Mouse (Mus musculus) megakaryocyte-erythroid progenitor cell, adult 5-6 weeks (primary cell): Measurements from ENCODE around the gene Entpd3. TPM values are rescaled to one million over a fixed set of nuclear protein-coding genes. Genes with fewer than 3 reads are reported as not detected.

Source experiments
- ATAC-seq: replicated peaks from 2 replicates; pipeline ENCODE4 v1.8.0; 2016; ENCODE audit warnings: mild to moderate bottlenecking, inconsistent platforms; ENCODE audit not compliant: severe bottlenecking, poor library complexity, low FRiP score, low TSS enrichment
- total RNA-seq, 2 experiments: library from RNA; stranded (forward) in 1 of 2; stranded (reverse) in 1 of 2; fragments of 200-1000, 215-1000 nt in 1 of 2; fragments of >200 nt in 1 of 2; fragmentation: Nextera tagmentation in 1 of 2; gene quantifications; 2 replicates each; pipeline ENCODE4 v1.2.3; 2014 to 2017

Gene Entpd3
- total RNA-seq (2014; fragmentation: Nextera tagmentation), result not detected in 2 replicates
- 0.27 TPM in 1 of 2 replicates, not detected in the other for total RNA-seq (2017)

- ATAC-seq, result peak; percentile 72
Measured at GRCm38 (mm10) chr9:120539662-120540251, at the start of gene Entpd3. Gene Entpd3, plus strand, starts transcription at chr9:120539818.

DNA sequence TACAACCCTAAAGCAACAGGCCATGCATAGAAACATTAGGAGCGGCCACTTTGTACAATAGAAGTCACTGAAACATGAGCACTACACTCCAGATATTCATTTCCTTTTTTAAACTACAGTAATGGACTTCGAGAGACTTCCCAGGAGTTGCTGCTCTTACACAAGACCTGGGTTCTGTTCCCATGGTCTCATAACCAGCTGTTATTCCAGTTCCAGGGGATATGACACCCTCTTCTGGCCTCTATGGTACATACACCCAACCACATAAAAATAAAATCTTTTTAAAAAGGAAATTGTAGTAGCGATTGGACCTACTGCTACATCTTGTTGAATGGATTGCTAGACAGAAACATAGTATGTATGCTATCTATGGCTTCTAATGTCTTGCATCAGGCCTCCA is 48.1 kb upstream of the Entpd3 start:
- ATAC-seq, result no peak

- no peak for ATAC-seq
Measured at GRCm38 (mm10) chr9:120492010-120492399, 47.6 kb upstream of the Entpd3 start, which contains the start of gene Eif1b. Gene Eif1b, plus strand, starts transcription at chr9:120492232.

DNA sequence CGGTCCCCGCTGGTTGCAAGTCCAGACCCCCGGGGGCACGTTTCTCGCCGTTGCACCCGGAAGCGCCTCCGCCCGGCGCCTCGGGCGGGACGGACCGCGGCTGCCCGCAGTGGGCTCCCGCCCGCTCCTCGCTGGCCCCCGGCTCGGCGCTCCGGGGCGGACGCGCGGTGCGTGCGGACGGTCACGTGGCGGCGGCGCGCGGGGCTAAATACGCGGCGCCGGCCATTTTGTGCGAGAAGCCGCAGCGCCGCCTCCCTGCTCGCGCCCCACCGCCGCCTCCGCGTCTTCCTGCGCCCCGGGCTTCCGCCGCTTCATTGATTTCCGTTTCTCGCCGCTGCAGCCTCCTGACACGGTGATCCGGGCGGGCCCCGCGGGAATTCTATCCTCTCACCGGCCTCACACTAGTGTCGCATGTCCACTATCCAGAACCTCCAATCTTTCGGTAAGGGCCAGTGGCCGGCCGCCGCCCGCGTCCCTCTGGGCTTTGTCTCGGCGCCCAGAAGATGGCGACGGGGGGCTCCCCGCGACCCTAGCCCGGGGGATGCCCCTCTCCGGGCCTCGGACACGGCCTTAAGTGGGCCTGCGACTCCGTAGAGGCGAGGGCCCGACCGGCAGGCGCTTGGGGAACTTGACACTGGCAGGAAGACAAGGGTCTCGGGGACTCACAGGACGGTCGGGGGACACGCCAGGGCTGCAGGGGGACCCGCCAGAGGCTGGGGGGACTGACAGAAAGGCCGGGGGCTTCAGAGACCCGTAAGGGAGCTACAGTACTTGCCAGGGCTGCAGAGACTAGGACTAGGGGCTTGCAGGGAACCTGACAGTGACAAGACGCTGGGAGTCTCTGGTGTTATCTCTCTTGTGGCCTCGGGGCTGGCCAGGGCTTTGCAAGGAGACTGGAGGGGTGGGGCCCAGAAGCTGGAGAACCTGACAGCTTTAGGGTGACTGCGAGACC is 46.9 kb upstream of the Entpd3 start:
- ATAC-seq, result peak; percentile 90

DNA sequence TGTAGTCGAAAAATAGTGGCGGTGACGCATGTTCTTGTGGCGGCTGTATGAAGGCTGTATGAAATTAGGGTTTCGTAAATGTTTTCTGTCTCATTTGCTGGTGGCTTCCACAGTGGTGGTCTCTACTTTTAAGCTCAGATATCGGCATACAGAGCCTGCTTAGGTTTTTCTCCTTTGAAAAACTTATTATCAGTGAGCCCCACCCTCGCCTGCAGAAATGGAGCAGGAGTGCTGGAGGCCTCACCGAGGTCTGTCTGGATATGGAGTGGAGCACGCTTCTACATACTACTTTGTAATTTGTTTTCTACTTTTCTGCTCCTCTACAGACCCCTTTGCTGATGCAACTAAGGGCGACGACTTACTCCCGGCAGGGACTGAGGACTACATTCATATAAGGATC is 45.8 kb upstream of the Entpd3 start:
- no peak for ATAC-seq

DNA sequence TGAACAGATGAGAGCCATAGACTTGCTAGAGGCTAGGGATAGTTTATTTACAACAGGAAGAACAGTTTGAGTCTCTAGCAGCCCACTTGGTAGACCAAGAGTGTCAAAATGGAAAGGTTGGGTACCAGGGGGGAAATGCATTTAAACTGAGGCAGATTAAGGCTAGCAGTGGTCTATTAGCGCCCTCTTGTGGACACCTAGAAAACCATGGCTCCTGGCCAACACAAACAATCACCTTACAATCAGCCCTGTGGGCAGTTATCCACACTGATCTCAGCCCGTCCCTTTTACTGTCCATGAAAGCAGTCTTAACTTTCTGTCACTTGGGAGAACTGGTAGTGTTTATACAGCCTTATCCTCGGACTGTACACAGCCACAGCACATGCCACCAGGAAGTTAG is 42.9 kb upstream of the Entpd3 start:
- ATAC-seq, result peak; percentile 36; the same call in 1 of the 2 replicates

DNA sequence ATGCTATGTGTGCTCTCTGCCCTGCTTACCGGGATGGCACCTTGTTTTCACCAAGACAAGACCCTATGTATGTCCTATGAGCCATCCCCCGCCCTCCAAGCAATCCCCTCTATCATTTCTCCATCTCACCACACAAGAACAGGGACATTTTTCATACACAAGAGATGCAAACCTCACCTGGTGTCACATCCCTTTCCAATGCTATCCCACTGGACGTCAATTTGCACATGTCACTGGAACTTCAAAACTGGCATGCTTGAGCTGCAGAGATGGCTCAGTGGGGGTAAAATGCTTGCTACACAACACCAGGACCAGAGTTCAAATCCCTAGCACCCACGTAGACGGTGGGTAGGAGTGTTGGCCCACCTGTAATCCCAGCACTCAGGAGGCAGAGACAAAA is 41.6 kb upstream of the Entpd3 start:
- no peak for ATAC-seq

DNA sequence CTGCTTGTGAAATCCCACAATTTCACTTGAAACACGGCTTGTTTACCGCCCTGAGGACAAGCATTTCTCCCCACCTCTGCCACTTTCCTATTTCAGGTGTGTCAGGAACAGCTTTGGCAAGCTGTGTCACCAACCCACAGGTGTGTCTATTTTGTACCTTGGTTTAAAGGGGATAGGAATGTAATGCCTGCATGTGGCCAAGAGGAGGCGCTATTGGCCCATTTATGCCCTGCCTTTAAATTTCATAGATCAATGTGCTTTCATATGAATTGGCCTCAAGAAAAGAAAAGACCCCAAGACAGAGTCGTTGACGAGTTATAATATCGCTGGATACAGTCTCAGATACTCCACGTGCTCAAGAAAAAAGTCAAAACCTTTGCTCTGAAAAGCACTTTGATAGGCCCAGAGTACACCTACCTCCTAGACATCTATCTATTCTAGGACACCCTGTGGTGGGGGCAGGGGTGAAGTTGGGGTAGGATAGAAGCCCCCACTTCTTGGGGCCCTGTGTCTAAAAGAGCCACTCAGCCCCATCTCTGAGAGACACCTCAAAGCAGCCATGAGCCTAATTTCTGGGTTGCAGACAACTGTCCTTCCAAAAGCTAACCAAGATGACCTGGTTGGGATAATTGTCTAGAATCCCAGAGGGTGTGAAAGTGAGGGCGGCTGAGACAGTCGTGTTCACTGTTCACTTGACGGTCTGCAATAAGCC is 38.3 kb upstream of the Entpd3 start:
- no peak for ATAC-seq

DNA sequence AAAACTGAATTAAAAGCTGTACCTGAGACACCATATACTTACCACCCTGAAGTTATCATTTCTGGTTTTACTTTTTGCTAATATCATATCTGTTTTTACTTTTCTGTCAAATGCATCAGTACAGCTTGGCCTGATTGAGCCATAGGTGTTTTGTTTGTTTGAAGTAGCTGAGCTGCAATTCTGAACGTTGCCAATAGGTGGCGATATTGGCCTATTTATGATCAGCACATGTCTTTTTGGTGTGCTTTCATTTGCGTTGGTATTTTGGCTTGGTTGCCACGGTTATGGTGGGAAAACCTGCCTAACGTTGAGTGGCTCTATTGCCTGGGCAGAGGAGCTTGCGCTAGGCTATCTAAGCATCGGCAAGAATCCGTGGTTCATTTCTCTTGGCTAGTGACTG is 37.6 kb upstream of the Entpd3 start:
- ATAC-seq, result peak; percentile 85

DNA sequence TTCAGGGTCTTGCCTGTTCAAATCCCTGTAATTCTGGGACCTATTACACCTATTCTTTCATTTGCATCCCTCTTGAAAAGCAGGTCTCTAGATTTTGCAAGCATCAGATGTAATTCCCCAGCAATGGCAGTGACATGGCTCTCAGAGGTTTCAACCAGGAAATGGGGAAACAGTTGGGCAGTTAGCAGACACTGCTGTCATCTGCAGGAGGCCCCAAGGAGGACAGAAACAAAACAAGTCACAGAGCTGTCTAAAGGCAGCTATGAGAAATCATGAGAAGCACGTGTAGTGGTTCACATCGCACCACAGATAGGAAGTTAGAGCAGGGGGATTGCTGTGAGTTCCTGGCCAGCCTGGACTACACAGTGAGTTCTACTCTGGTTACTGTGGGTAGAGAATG is 35.2 kb upstream of the Entpd3 start:
- no peak for ATAC-seq

GRCm38 (mm10) chr9:120511781-120512180 is 27.8 kb upstream of the Entpd3 start:
- ATAC-seq, result no peak

- ATAC-seq, result no peak
Measured at GRCm38 (mm10) chr9:120516720-120517119, 22.9 kb upstream of the Entpd3 start.

DNA sequence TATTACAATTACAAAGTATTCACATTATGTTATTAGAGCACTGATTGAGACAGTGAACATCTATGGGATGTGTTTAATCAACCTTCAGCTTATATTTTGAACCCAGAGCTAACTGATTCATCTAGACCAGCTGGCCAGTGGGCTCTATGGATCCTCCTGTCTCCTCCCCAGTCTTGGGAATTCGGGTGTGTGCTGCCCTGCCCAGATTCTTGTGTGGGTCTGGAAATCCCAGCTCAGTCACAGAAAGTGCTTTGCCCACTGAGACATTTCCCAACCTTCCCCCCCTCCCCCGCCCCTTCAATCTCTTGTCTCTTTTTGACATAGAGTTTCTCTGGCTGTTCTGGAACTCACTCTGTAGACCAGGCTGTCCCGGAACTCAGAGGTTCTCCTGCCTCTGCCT is 20.7 kb upstream of the Entpd3 start:
- no peak for ATAC-seq

- no peak for ATAC-seq
Measured at GRCm38 (mm10) chr9:120519469-120520125, 20.0 kb upstream of the Entpd3 start.

GRCm38 (mm10) chr9:120521161-120521560 is 18.5 kb upstream of the Entpd3 start:
- ATAC-seq, result no peak

DNA sequence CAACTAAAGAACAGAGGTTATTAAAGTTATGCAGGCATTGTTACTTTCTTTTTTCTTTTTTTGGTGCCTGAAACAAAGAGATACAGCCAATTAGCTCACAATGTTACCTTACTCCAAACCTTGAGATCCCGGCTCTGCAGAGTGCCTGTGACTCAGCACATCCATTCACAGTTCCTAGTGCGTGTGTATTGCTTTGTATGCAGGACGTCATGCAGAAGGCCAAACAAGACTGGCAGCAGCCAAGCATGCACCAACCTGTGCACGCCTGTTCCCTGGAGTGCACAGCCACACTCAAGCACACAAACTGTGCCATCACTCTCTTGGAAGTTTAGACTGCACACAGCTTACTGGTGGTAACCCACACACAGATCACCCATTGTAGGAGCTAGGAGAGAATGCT is 12.3 kb upstream of the Entpd3 start:
- 0 out of 2 replicates have a peak, but pooled peaks have one; percentile 39 for ATAC-seq

GRCm38 (mm10) chr9:120527919-120528318 is 11.7 kb upstream of the Entpd3 start:
- ATAC-seq, result no peak

DNA sequence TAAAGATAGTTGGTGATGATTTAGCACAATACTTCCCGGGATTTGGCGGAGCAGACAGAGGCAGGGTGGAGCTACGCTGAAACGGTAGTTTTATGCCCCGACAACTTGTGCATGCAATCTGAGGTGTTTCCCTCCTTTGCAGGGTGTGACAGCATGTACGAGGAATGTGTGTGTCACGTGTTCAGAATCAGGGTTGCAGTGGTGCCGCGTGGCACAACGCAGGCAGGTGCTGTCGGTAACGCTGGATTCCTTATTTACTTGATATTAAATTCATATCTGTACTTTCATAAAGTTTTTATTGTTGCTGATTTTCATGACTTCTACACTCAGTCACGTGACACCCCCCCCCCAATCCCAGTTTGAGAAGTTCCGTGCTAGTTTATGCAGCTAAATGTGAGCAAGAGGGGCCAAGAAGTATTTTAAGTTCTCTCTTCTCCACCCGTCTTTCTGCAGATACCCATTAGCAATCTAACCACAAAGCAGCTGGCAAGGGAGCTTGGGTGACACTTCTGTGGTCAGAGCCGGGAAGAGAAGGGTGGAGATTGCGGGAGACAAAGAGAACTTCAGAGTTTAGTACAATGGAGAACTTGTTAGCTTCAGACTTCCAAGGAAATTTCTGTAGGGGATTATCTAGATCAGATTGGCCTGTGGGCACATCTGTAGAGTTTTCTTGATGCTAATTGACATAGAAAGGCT is 10.7 kb upstream of the Entpd3 start:
- ATAC-seq, result 0 out of 2 replicates have a peak, but pooled peaks have one; percentile 40

DNA sequence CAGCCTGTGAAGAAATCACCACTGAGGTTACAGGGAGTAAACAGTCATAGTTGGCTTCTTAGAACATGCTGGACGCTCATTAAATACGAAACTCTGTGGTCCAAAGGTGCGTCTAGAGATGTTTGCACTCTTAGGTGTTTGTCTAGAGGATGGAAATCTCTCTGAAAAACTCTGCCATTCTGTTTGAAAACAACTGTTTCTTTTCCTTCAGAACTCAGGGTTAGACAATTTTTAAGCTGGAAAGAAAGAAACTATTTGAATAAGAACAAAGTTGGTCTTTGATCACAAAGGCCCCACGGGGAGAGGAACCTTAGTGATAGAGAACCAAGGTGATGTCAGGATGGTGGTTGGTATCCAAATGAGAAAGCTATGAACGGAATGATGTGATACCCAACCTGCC is 9.1 kb upstream of the Entpd3 start:
- no peak for ATAC-seq
